In genomic region chr10:117515777-117516501, GRCm38 (mm10) we compare ENCODE assay signal across 9 mouse cellular contexts.
A peak's percentile ranks its signal among the peaks of the same experiment; 100 is the strongest.
DNase-seq lines count a peak whose midpoint lies in the region; ATAC-seq and TF ChIP-seq lines count a peak whose summit lies in the region.
"Had no signal": no experiment of that assay in that cellular context is flagged by ENCODE, and none has a peak within 500 bp of the region (broad histone marks: within the 10 kb centered on the region; RNA-seq: fewer than 3 reads in every experiment).

No protein-coding gene starts in this region.

- no peak overlapping the region for H3K27ac ChIP-seq in liver, adult 2 months (replicated peaks; ENCODE audit: insufficient read depth, low read depth, low read length)
- H3K27ac ChIP-seq in intestine, postnatal 0 days (ENCODE audit: low read depth, low read length) = no peak overlapping the region
- no peak overlapping the region for H3K27ac ChIP-seq in stomach, postnatal 0 days (replicated peaks)

- TF ChIP-seq EP300 in stomach, postnatal 0 days (optimal IDR thresholded peaks at IDR 0.05) = no peak

- TF ChIP-seq CTCF in liver, adult 2 months (IDR thresholded peaks at IDR 0.05; ENCODE audit: low read depth, low read length) = peak; percentile 64
- peak; percentile 80 for TF ChIP-seq CTCF in intestine, postnatal 0 days (IDR thresholded peaks at IDR 0.05; ENCODE audit: low read depth)
- peak; percentile 81 for TF ChIP-seq CTCF in stomach, postnatal 0 days (IDR thresholded peaks at IDR 0.05; ENCODE audit: low read depth)

- no peaks in the 10 kb centered on the region for H3K9me3 ChIP-seq in intestine, postnatal 0 days (ENCODE audit: control insufficient read depth)
- no peaks in the 10 kb centered on the region for H3K9me3 ChIP-seq in stomach, postnatal 0 days (ENCODE audit: control insufficient read depth, low read length)

- no peak overlapping the region for H3K4me3 ChIP-seq in liver, adult 2 months (ENCODE audit: insufficient read depth, low read depth, low read length)
- no peak overlapping the region for H3K4me3 ChIP-seq in intestine, postnatal 0 days (ENCODE audit: low read depth, low read length)
- H3K4me3 ChIP-seq in stomach, postnatal 0 days (ENCODE audit: low read depth, low read length) = no peak overlapping the region
- H3K4me3 ChIP-seq: megakaryocyte, embryonic 14.5 days had no signal

- 67% methylated on average over 10 of the region's 10 CpGs for WGBS in liver, adult 2 months
- 69% methylated on average over 10 of the region's 10 CpGs for WGBS in intestine, postnatal 0 days
- WGBS in stomach, postnatal 0 days = 56% methylated on average over 9 of the region's 10 CpGs

- no peaks in the 10 kb centered on the region for H3K4me1 ChIP-seq in liver, adult 2 months (ENCODE audit: control insufficient read depth, insufficient read depth, low read length)
- H3K4me1 ChIP-seq in intestine, postnatal 0 days (replicated peaks; ENCODE audit: control insufficient read depth, insufficient read depth, low read length) = no peaks in the 10 kb centered on the region
- H3K4me1 ChIP-seq in stomach, postnatal 0 days (replicated peaks; ENCODE audit: control insufficient read depth, insufficient read depth) = no peaks in the 10 kb centered on the region
- H3K4me1 ChIP-seq: megakaryocyte, embryonic 14.5 days had no signal

- no peaks in the 10 kb centered on the region for H3K36me3 ChIP-seq in liver, adult 2 months (ENCODE audit: control insufficient read depth, insufficient read depth, low read length)
- H3K36me3 ChIP-seq in intestine, postnatal 0 days (ENCODE audit: control insufficient read depth, insufficient read depth) = no peaks in the 10 kb centered on the region
- H3K36me3 ChIP-seq in stomach, postnatal 0 days (ENCODE audit: control insufficient read depth, insufficient read depth, low read length) = no peaks in the 10 kb centered on the region

- no peaks in the 10 kb centered on the region for H3K79me2 ChIP-seq in liver, adult 2 months (ENCODE audit: control insufficient read depth, insufficient read depth, low read length)

- DNase-seq in liver, adult 2 months (ENCODE audit: extremely low read depth, low read depth, low spot score) = peak; percentile 34
- DNase-seq in liver = no peak
- DNase-seq in R1 (ENCODE audit: low read depth, low spot score) = peak; percentile 75
- DNase-seq in embryo, embryonic 9.5 days (ENCODE audit: extremely low spot score) = peak; percentile 14
- DNase-seq in lung, postnatal 14 days = peak; percentile 44
- DNase-seq in stomach, postnatal 0 days (ENCODE audit: low spot score) = peak; percentile 34
- no peak for DNase-seq in gastrocnemius, adult 8-10 months (ENCODE audit: low spot score in 2 of 2)

- ATAC-seq in intestine, postnatal 0 days = no peak
- peak; percentile 49 for ATAC-seq in stomach, postnatal 0 days (ENCODE audit: low FRiP score, low TSS enrichment)

- H3K9ac ChIP-seq in liver, adult 2 months (ENCODE audit: low read depth, low read length) = no peak overlapping the region
- H3K9ac ChIP-seq in intestine, postnatal 0 days (ENCODE audit: low read depth, low read length) = no peak overlapping the region
- no peak overlapping the region for H3K9ac ChIP-seq in stomach, postnatal 0 days (ENCODE audit: low read length)

- TF ChIP-seq POLR2A in liver, adult 2 months (IDR thresholded peaks at IDR 0.05; ENCODE audit: extremely low read depth, insufficient read depth, low read length) = no peak

- no peak overlapping the region for H3K4me2 ChIP-seq in intestine, postnatal 0 days (replicated peaks; ENCODE audit: low read depth)
- no peak overlapping the region for H3K4me2 ChIP-seq in stomach, postnatal 0 days (replicated peaks; ENCODE audit: low read depth)

- H3K27me3 ChIP-seq in liver, adult 2 months (ENCODE audit: control insufficient read depth, insufficient read depth, low read length) = no peaks in the 10 kb centered on the region
- no peaks in the 10 kb centered on the region for H3K27me3 ChIP-seq in intestine, postnatal 0 days (replicated peaks; ENCODE audit: control insufficient read depth, insufficient read depth, low read length)
- no peaks in the 10 kb centered on the region for H3K27me3 ChIP-seq in stomach, postnatal 0 days (ENCODE audit: control insufficient read depth, insufficient read depth, low read length)

Comparison
In these comparisons a context has a peak if more than half of its experiments do, and no peak if none do; other contexts are left out.
1. DNase-seq: peak in liver, adult 2 months (single experiment), R1 (single experiment), embryo, embryonic 9.5 days (single experiment), lung, postnatal 14 days (single experiment) and stomach, postnatal 0 days (single experiment); none in liver (single experiment) and gastrocnemius, adult 8-10 months (0 of 2).
2. Peak in every context shown above with its lines, with median percentiles within 50 percentile points of each other: CTCF ChIP-seq.